Mouse (Mus musculus): ENCODE results near the gene Itgbl1. TPM values are rescaled to one million over a fixed set of nuclear protein-coding genes. Genes with fewer than 3 reads are reported as not detected.

Itgbl1 gene
- polyA plus RNA-seq, 1 experiment: not detected

DNA sequence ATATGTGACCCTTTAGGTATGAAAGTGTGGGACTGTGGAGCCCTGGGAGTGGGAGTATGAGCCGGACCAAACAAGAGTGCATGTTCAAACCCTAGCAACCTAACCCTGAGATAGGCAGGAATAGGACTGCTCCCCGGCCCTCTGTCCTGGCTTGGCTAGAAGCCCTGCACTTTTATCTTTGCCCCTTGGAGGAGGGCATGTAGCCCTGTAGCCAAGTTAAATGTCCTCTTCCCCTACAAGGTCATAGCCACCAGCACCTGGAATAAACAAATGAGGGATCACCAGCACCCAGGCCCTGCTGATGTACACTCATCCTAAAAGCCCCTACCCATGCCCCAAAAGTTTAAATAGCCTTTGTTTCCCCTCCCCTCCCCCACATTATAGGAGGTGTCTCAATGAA lies 18.3 kb downstream of the Itgbl1 start:
- Histone ChIP-seq H3K9me3 (ENCODE audit: control insufficient read depth, low read length) (no peaks in the 10 kb centered on the region; the same call in 1 of the 2 replicates), H3K27me3 (ENCODE audit: control insufficient read depth) (no peaks in the 10 kb centered on the region), H3K4me1 (ENCODE audit: control insufficient read depth) (no peaks in the 10 kb centered on the region), H3K36me3 (ENCODE audit: control insufficient read depth) (no peaks in the 10 kb centered on the region), H3K4me3 (replicated peaks) (no peak overlapping the region)
- no peak for TF ChIP-seq TAL1 (IDR thresholded peaks at IDR 0.05; ENCODE audit: low read length)
- no peak for TF ChIP-seq GATA1 (IDR thresholded peaks at IDR 0.05; ENCODE audit: low read length)

DNA sequence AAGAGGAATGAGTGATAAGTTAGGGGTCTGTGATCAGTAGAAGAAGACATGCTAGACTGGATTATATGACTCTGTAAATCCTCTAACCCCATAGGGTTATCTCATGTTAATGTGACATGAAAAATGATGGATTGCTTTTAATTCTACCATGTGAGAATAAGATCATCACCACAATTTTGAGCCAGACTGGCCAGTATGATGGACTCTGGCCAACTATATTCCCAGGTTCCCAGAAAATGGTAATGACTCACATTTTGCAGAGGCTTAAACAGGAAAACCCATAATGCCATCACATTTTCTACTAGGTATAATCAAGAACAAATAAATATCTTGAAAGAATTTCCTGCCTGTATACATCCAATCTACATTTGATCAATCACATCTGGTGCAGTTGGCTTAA lies 55.0 kb downstream of the Itgbl1 start:
- Histone ChIP-seq H3K36me3 (ENCODE audit: control insufficient read depth) (no peaks in the 10 kb centered on the region), H3K4me3 (replicated peaks) (no peak overlapping the region), H3K9me3 (ENCODE audit: control insufficient read depth, low read length) (peaks cover 5% of the 10 kb centered on the region; the same call in 1 of the 2 replicates), H3K27me3 (ENCODE audit: control insufficient read depth) (no peaks in the 10 kb centered on the region), H3K4me1 (ENCODE audit: control insufficient read depth) (no peaks in the 10 kb centered on the region)
- no peak for TF ChIP-seq TAL1 (IDR thresholded peaks at IDR 0.05; ENCODE audit: low read length)
- TF ChIP-seq GATA1 (IDR thresholded peaks at IDR 0.05; ENCODE audit: low read length): no peak

DNA sequence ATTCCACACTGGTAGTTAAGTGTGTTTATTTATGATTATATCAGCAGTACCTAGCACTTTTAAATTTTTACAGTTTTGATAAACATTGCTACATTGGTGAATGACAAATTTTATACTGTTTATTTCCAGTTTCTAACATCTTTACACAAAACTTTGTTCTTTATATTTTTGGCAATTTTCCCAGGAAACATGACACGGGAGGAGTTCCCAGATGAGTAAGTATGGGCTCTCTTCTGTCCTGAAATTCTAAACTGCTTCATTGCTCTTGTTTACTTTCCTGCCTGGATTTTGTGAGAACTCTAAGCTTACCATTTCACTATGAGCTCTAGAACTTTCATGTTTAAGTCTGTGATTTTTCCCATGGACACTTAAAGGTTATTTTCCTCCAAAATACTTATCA lies 82.3 kb downstream of the Itgbl1 start:
- Histone ChIP-seq H3K36me3 (ENCODE audit: control insufficient read depth) (no peaks in the 10 kb centered on the region), H3K9me3 (ENCODE audit: control insufficient read depth, low read length) (no peaks in the 10 kb centered on the region), H3K4me3 (replicated peaks) (no peak overlapping the region), H3K4me1 (ENCODE audit: control insufficient read depth) (no peaks in the 10 kb centered on the region), H3K27me3 (ENCODE audit: control insufficient read depth) (no peaks in the 10 kb centered on the region)
- TF ChIP-seq GATA1 (IDR thresholded peaks at IDR 0.05; ENCODE audit: low read length) (no peak), TAL1 (IDR thresholded peaks at IDR 0.05; ENCODE audit: low read length) (no peak)

DNA sequence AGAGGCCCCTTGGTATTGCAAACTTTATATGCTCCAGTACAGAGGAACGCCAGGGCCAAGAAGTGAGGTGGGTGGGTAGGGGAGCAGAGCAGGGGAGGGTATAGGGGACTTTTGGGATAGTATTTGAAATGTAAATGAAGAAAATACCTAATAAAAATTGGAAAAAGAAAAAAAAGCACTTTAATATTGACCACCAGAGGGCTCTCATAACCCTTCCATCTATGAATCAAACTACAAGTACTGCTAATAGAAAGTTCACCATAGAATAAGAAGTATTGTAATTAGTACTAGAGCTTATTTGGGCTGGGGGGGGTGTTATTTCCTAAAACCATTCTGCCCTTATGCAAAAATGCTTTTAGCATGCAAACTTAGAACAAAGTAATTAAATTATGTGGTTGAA lies 91.2 kb downstream of the Itgbl1 start:
- Histone ChIP-seq H3K36me3 (ENCODE audit: control insufficient read depth) (no peaks in the 10 kb centered on the region), H3K27me3 (ENCODE audit: control insufficient read depth) (no peaks in the 10 kb centered on the region), H3K4me1 (ENCODE audit: control insufficient read depth) (no peaks in the 10 kb centered on the region), H3K9me3 (ENCODE audit: control insufficient read depth, low read length) (no peaks in the 10 kb centered on the region), H3K4me3 (replicated peaks) (no peak overlapping the region)
- TF ChIP-seq GATA1 (IDR thresholded peaks at IDR 0.05; ENCODE audit: low read length) (no peak), TAL1 (IDR thresholded peaks at IDR 0.05; ENCODE audit: low read length) (no peak)

DNA sequence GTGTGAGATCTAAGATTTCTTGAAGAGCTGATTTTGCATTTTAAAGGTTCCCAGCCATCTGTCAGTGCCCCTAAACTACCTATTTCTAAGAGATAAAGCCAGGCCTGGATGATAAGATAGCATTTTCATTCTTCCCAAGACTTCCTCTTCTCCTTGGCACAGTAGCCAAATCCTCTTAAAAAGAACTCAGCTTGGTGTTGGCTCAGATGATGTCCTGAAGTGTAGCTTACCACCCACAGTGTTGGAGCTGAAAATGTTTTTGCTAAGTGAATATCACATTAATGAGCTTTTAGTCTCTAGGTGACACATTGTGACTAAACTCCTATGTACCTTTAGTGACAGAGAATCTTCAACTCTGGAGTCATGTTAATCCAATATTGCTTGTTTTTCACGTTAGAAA lies 99.8 kb downstream of the Itgbl1 start:
- no peak for TF ChIP-seq GATA1 (IDR thresholded peaks at IDR 0.05; ENCODE audit: low read length)
- TF ChIP-seq TAL1 (IDR thresholded peaks at IDR 0.05; ENCODE audit: low read length): no peak
- H3K9me3 ChIP-seq (ENCODE audit: control insufficient read depth, low read length): no peaks in the 10 kb centered on the region; the same call in 1 of the 2 replicates
- no peaks in the 10 kb centered on the region for H3K4me1 ChIP-seq (ENCODE audit: control insufficient read depth)
- H3K36me3 ChIP-seq (ENCODE audit: control insufficient read depth): no peaks in the 10 kb centered on the region
- H3K27me3 ChIP-seq (ENCODE audit: control insufficient read depth): no peaks in the 10 kb centered on the region
- no peak overlapping the region for H3K4me3 ChIP-seq (replicated peaks)

DNA sequence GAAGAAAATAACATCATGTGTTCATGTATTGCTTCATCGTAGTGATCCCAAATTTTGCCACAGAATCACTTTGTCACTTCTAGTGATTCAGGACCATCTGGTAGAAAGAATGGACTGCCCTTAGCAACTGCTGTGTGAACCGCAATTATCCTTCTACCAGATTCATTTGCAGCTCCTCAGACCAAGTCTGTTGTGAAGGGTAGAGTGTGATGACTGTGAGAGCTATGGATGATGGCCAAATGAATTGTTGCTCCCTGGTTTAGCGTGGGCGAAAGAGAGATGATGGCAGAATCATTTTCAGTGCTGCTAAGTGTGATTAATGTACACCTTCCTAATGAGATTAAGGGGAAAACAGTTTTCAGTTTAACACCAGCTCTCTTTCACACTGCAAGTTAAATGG lies 100.3 kb downstream of the Itgbl1 start:
- Histone ChIP-seq H3K9me3 (ENCODE audit: control insufficient read depth, low read length) (no peaks in the 10 kb centered on the region; the same call in 1 of the 2 replicates), H3K27me3 (ENCODE audit: control insufficient read depth) (no peaks in the 10 kb centered on the region), H3K4me3 (replicated peaks) (no peak overlapping the region), H3K4me1 (ENCODE audit: control insufficient read depth) (no peaks in the 10 kb centered on the region), H3K36me3 (ENCODE audit: control insufficient read depth) (no peaks in the 10 kb centered on the region)
- TF ChIP-seq GATA1 (IDR thresholded peaks at IDR 0.05; ENCODE audit: low read length) (no peak), TAL1 (IDR thresholded peaks at IDR 0.05; ENCODE audit: low read length) (no peak)

DNA sequence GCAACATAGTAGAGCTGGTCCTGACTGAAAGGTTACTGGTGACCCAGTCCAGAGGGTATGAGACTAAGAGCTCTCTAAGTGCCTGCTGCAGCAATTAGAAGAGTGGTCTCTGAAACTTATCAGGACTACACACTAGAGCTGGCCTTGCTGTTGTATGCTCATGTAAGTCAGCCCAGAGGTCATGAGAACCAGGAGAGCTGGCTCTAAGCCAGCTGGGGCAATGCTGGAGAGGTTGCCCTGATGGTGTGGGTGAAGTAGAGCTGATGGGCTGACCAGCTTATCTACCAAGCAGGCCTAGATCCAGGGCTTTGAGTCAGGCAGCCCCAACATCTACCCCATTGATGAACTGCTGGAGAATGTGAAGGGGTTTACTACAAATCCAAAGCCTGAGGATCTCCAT lies 142.0 kb downstream of the Itgbl1 start:
- Histone ChIP-seq H3K4me3 (replicated peaks) (no peak overlapping the region), H3K27me3 (ENCODE audit: control insufficient read depth) (no peaks in the 10 kb centered on the region), H3K36me3 (ENCODE audit: control insufficient read depth) (no peaks in the 10 kb centered on the region), H3K9me3 (ENCODE audit: control insufficient read depth, low read length) (peaks cover 5% of the 10 kb centered on the region; the same call in 1 of the 2 replicates), H3K4me1 (ENCODE audit: control insufficient read depth) (no peaks in the 10 kb centered on the region)
- TF ChIP-seq TAL1 (IDR thresholded peaks at IDR 0.05; ENCODE audit: low read length) (no peak), GATA1 (IDR thresholded peaks at IDR 0.05; ENCODE audit: low read length) (no peak)

DNA sequence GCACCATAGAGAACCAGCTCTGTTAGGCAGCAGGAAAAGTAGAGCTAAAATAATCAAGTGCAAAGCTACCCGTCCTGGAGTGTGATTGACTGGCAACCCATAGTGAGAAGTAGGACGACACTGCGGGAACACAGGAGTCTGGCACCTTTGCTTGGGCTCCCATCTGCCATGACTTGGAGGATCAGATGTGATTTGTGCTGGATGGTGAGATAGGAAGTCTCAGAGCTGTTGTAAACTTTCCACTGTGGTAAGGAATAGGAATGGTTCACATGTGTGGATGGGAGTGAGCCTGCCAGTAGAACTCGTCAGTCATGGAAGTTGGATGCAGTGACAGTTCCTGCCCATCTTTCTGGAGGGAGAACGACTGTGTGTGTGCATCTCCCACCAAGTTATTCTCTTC lies 177.9 kb downstream of the Itgbl1 start:
- Histone ChIP-seq H3K4me3 (replicated peaks) (no peak overlapping the region), H3K27me3 (ENCODE audit: control insufficient read depth) (no peaks in the 10 kb centered on the region), H3K9me3 (ENCODE audit: control insufficient read depth, low read length) (peaks cover 2% of the 10 kb centered on the region; the same call in 1 of the 2 replicates), H3K4me1 (ENCODE audit: control insufficient read depth) (no peaks in the 10 kb centered on the region), H3K36me3 (ENCODE audit: control insufficient read depth) (no peaks in the 10 kb centered on the region)
- TF ChIP-seq GATA1 (IDR thresholded peaks at IDR 0.05; ENCODE audit: low read length): no peak
- no peak for TF ChIP-seq TAL1 (IDR thresholded peaks at IDR 0.05; ENCODE audit: low read length)

DNA sequence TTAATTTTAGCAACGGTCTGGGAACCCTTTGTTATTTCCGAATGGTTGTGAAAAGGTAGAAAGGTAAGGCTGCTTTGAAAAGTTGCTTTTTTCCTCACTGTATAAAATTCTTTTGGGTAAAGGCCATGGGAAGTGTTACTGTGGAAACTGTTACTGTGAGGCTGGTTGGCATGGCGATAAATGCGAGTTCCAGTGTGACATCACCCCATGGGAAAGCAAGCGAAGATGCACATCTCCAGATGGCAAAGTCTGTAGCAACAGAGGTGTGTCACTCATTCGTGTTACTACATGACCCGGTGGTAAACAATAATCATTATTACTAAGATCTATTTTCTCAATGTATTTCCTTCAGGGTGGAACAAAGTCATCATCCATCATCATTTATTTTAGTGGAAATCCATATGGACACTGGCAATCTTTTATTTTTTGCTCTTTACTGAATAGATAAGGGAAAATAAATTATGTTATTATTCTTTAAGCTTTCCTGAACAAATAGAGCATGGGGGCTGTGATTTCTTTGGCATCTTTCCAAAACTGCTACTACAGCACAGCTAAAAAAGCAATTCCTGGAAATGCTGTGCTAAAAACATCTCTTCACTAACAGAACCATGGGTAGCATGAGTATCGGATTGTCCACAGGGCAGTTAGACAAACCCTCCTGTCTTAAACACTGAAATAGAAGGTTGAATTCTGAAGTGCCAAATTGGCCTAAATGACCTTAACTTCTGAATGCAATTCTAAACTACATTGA lies 184.1 kb downstream of the Itgbl1 start:
- no peaks in the 10 kb centered on the region for H3K4me1 ChIP-seq (ENCODE audit: control insufficient read depth)
- TF ChIP-seq GATA1 (IDR thresholded peaks at IDR 0.05; ENCODE audit: low read length): no peak
- TF ChIP-seq TAL1 (IDR thresholded peaks at IDR 0.05; ENCODE audit: low read length): no peak

More for the DNA sequence above, 184.1 kb downstream of the Itgbl1 start:
- Histone ChIP-seq H3K27me3 (ENCODE audit: control insufficient read depth) (no peaks in the 10 kb centered on the region), H3K9me3 (ENCODE audit: control insufficient read depth, low read length) (no peaks in the 10 kb centered on the region), H3K36me3 (ENCODE audit: control insufficient read depth) (no peaks in the 10 kb centered on the region), H3K4me3 (replicated peaks) (no peak overlapping the region)

Data from erythroblast, embryonic 14.5 days (primary cell).